Mouse (Mus musculus) bone marrow, adult 2 months (tissue): ENCODE results near the gene C130026I21Rik.
"Not testable (repeated sequence)": the region's sequence is repeated elsewhere in the genome, so short reads cannot be mapped to it uniquely, and the experiment has no call there.

ENCODE experiments used
- CTCF ChIP-seq: fragments of 200-500 bp; IDR thresholded peaks from 2 replicates; pipeline ENCODE4 v1.5.1; 2011; ENCODE audit warnings: low read length, control low read depth; ENCODE audit not compliant: control insufficient read depth, insufficient read depth
- POLR2A ChIP-seq: fragments of 200-500 bp; IDR thresholded peaks from 2 replicates; pipeline ENCODE4 v1.6.1; 2011; ENCODE audit warnings: low read depth, mild to moderate bottlenecking, control low read depth, low read length, borderline replicate concordance; ENCODE audit not compliant: control insufficient read depth

- TF ChIP-seq POLR2A, CTCF: not testable (repeated sequence)
Measured at GRCm38 (mm10) chr1:85251211-85251610, 19.2 kb downstream of the C130026I21Rik start.
